Mouse (Mus musculus): ENCODE measurements around the gene Gpc5.

DNA sequence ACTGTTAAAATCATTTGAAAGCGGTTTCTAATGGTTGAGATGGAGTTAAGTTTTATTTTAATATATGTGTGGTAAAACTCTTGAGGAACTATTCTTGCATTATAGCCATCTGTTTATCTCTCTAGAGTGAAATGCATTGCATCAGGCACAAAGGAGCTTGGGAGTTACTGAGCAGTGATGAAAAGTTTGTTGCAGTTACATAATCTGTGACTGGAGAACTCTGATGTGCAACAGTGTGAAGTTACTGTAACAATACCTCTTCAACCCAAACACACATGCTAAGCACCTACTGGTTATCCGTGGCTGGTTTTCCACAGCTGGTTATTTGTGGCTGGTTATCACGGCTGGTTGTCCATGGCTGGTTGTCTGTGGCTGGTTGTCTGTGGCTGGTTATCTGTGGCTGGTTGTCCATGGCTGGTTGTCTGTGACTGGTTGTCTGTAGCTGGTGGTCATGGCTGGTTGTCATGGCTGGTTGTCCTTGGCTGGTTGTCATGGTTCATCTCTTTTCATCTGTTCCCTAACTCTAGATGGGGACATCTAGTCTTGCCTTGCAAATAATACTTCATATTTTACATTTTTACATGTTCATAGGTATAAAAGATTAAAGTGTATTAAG is 273.4 kb downstream of the Gpc5 start:
- TF ChIP-seq CTCF (IDR thresholded peaks at IDR 0.05; ENCODE audit: extremely low read depth, insufficient read length, insufficient replicate concordance, low read depth, low read length) = no peak
- TF ChIP-seq POLR2A (IDR thresholded peaks at IDR 0.05; ENCODE audit: low read depth, low read length) = no peak
